Mouse (Mus musculus): ENCODE measurements at regions not wholly inside any gene's neighbourhood (a gene's known extent, or its start where the extent isn't known, plus 50 kb on each side); places are given as distances from the start of the nearest gene placed in this dataset.
A peak's percentile ranks its signal among the peaks of the same experiment; 100 is the strongest.

DNA sequence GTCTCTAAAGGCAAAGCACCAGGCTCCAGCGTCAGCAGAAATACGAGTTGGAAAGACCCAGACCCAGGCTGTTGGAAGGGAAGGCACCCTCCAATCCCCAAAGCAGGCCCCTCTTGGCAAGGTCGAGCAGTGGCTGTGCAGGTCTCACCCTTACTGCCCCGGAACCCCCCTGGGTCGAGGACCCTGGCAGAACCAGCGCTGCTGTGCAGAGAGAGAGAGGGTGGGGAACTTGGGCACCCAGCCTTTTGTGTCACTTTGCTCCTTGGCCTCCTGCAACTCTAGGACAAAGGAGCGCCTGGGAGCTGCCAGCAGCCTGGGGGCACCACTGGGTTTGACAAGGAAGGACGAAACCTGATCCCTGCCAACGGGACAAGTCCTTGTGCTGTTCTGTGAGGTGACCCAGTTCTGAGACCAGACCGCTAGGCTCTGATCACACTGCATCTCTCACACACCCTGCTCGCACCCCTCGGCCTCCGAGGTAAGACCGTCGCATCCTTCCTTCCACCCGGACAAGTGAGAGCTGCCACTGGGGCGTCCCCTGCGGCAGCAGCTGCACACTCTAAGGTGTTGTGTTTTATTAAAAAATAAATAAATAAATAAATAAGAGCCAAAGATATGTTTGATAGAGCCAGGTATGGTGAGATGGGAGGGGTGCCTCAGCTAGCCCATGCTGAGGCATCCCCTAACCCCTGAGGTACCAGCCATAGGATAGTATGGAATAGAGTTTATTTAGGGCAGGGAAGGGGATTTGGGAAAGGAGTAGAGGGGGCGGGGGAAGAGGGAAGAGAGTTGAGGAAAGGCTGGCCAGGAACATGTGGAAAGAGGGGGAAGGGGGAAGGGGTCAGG lies 138.2 kb downstream of the Ly86 start:
- Histone ChIP-seq H3K36me3 (no peaks in the 10 kb centered on the region), H3K4me3 (peak overlapping the region; percentile 17), H3K27ac (replicated peaks) (peak overlapping the region; percentile 49; the same call in 1 of the 2 replicates), H3K4me2 (replicated peaks) (peak overlapping the region; percentile 44), H3K4me1 (peaks cover 14% of the 10 kb centered on the region), H3K9ac (replicated peaks) (peak overlapping the region; percentile 39), H3K9me3 (no peaks in the 10 kb centered on the region), H3K27me3 (peaks cover 48% of the 10 kb centered on the region)
- 15% methylated on average over 19 of the region's 19 CpGs for WGBS
- peak; percentile 79 for ATAC-seq (ENCODE audit: low FRiP score, low read depth)

DNA sequence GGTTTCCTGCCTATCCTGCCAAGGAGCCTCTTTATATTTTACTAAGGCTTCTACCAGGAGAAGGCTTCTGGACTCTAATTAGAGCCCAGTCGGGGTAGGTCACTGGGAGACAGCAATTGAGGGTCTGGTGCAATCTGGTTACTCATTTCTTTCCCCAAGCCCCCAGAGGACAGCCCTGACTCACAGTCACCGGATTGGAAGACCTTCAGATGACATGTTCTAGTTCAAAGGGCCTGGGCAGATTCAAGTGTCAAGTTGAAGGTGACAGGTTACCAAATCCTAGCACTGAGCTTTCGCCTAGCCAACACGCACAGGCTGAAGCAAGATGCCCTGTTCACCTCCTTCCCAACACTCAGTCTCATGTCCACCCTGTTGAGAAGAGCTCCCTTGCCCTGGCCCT lies 139.6 kb downstream of the Ly86 start:
- H3K4me2 ChIP-seq (replicated peaks), result no peak overlapping the region
- H3K27ac ChIP-seq (replicated peaks), result no peak overlapping the region
- H3K36me3 ChIP-seq, result no peaks in the 10 kb centered on the region
- no peak for ATAC-seq (ENCODE audit: low FRiP score, low read depth)
- H3K9ac ChIP-seq (replicated peaks), result no peak overlapping the region
- 85% methylated on average over 4 of the region's 4 CpGs for WGBS
- no peaks in the 10 kb centered on the region for H3K9me3 ChIP-seq
- H3K4me3 ChIP-seq, result no peak overlapping the region
- H3K27me3 ChIP-seq, result peaks cover 42% of the 10 kb centered on the region
- H3K4me1 ChIP-seq, result peaks cover 12% of the 10 kb centered on the region

DNA sequence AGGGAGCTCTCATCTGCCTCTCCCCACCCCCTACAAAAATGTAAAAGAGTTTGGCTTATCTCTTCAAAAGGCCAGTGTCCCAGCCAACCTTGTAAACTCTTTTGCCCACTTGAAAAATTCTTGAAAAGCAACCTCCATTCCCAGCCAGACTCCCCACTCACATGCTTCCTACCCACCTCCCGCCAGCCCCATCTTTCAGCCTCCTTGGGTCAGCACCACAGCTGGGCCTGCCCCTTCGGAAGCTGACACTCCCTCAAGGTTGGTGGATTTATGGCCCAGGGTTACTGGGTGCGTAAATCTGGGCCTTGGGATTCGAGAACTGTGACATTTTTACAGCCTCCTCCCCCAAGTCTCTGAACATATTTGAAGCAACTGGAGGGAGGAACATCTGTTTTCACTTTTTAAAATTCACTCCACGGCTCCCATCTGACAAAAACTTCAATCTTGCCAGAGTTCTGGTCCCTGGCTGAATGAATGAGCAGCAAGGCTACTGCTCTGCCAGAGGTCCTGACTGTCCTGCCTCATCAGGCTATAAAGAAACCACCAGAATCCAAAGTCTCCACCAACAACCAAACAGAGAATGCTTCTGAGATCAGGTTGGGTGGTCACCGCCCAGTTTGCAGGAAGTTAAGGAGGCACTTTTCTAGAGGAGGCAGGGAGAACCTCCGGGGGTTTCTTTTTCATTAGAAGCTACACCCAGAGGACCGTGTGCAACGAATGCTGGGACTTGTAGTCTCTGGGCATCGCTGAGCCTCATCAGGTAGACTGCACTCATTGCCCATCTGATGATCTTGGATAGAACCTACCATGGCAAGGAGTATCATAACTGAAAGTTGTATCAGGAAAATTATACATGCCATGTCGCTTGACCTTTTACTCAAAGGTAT lies 147.3 kb downstream of the Ly86 start:
- H3K36me3 ChIP-seq, result no peaks in the 10 kb centered on the region
- no peaks in the 10 kb centered on the region for H3K9me3 ChIP-seq
- ATAC-seq (ENCODE audit: low FRiP score, low read depth), result no peak
- 80% methylated on average over 11 of the region's 11 CpGs for WGBS
- no peaks in the 10 kb centered on the region for H3K27me3 ChIP-seq
- no peak overlapping the region for H3K27ac ChIP-seq (replicated peaks)
- no peak overlapping the region for H3K9ac ChIP-seq (replicated peaks)
- H3K4me1 ChIP-seq, result no peaks in the 10 kb centered on the region
- no peak overlapping the region for H3K4me3 ChIP-seq
- no peak overlapping the region for H3K4me2 ChIP-seq (replicated peaks)

DNA sequence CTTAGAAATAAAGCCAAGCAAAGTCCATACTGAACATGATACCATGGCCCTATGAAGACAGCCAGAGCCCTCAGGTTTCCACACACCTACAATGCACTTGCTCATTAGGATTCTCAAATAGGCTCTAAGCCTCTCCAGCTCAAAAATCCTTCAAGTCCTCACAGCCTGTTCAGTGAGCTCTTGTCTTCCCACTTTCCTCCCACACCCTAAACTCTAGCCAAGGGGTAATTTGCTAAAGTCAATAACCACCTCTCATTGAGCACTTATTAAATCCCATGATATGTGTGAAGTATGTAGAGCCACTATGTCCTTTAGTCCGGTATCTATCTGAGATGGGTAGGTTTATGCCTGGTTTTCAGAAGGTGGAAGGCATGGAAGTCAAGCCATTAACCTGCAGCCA lies 148.3 kb downstream of the Ly86 start:
- WGBS, result 97% methylated on average over 1 of the region's 1 CpGs
- Histone ChIP-seq H3K4me3 (no peak overlapping the region), H3K9me3 (no peaks in the 10 kb centered on the region), H3K4me2 (replicated peaks) (no peak overlapping the region), H3K9ac (replicated peaks) (no peak overlapping the region), H3K4me1 (no peaks in the 10 kb centered on the region), H3K27ac (replicated peaks) (no peak overlapping the region), H3K36me3 (no peaks in the 10 kb centered on the region), H3K27me3 (no peaks in the 10 kb centered on the region)
- no peak for ATAC-seq (ENCODE audit: low FRiP score, low read depth)

DNA sequence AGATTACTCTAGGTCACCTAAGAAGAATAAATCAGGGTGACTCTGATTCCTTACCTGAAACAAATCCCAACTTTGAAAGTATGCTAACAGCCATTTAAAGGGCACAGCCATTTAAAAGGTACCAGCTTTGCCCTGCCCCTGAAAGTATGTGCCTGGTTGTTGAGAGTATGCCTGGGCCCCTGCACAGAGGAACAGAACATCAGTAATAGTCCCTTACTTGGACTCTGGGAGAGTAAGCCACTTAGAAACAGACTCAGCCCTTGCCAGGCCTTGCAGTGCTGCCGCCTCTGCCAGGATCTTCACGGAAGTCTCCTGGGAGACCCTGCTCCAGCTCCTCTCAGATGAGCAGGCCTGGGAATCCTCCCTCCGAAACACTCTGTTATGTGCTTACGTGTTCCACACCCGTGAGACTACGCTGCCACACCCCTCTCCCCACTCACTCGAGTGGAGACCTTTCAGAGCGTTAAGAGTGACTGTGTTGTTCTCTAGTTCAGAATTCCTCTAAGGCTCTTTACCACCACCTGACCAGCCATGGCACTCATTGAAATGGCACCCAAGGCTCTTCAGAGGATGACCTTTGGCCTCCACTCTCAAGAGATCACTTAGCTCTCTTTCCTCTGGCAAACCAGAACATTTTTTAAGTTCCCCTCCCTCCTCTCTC lies 150.4 kb downstream of the Ly86 start:
- no peaks in the 10 kb centered on the region for H3K4me1 ChIP-seq
- H3K4me2 ChIP-seq (replicated peaks), result no peak overlapping the region
- no peaks in the 10 kb centered on the region for H3K27me3 ChIP-seq
- H3K27ac ChIP-seq (replicated peaks), result no peak overlapping the region
- no peak for ATAC-seq (ENCODE audit: low FRiP score, low read depth)
- H3K4me3 ChIP-seq, result no peak overlapping the region
- no peaks in the 10 kb centered on the region for H3K9me3 ChIP-seq
- no peaks in the 10 kb centered on the region for H3K36me3 ChIP-seq
- WGBS, result 79% methylated on average over 8 of the region's 8 CpGs
- no peak overlapping the region for H3K9ac ChIP-seq (replicated peaks)

DNA sequence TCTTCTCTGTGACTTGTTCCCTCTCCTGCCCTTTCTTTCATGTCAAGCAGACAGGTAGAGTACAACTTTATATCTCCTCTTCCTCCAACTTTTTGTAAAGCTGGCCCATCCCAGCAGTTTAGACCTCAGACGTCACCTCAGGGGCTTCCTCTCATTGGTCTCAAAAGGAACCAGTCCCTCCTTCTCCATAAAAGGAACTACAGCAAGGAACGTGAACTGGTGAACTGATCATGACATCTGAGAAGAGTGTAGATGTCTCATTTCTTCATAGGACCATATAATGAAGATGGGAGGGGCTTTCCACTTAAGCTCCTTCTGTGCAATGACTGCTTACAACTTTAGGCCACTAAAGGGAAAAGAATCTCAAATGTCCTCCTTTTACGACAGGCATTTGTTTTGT lies 153.0 kb downstream of the Ly86 start:
- Histone ChIP-seq H3K9me3 (no peaks in the 10 kb centered on the region), H3K4me2 (replicated peaks) (no peak overlapping the region)
- WGBS, result 72% methylated on average over 3 of the region's 3 CpGs

DNA sequence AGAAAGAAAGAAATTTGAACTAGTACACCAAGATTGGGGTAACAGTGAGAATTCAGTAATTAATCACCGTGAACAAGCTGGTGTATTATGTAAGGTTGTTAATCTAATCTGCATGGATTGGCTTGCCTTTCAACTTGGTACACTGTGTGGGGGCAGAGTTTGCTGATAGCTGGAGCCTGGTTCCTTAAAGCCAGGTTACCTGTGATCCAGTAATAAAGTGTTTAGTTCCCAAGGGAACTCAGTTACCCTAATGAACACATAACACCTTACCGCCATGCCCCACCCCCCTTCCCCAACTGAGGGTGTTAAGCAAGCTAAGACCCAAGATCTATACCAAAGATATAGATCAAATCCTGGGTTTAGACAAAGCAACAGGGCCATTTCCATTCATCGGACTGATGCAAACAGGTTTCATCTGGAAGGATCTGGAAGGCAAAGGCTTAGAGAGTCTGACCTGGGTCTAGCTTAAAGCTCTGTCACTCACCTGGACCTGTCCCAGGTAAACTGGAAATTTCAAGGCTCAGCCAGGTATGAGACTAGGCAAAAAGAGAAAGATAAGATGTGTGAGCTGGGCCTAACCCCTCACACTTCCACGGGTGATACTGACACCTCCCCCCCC lies 155.8 kb downstream of the Ly86 start:
- Histone ChIP-seq H3K27me3 (peaks cover under 1% of the 10 kb centered on the region; the same call in 1 of the 2 replicates), H3K9ac (replicated peaks) (no peak overlapping the region), H3K9me3 (no peaks in the 10 kb centered on the region), H3K27ac (replicated peaks) (no peak overlapping the region), H3K36me3 (no peaks in the 10 kb centered on the region), H3K4me1 (peaks cover 1% of the 10 kb centered on the region; the same call in 1 of the 2 replicates), H3K4me3 (no peak overlapping the region), H3K4me2 (replicated peaks) (no peak overlapping the region)
- WGBS, result 85% methylated on average over 4 of the region's 4 CpGs
- no peak for ATAC-seq (ENCODE audit: low FRiP score, low read depth)

More for the DNA sequence above, 153.0 kb downstream of the Ly86 start:
- H3K4me1 ChIP-seq, result no peaks in the 10 kb centered on the region
- no peaks in the 10 kb centered on the region for H3K36me3 ChIP-seq
- H3K9ac ChIP-seq (replicated peaks), result no peak overlapping the region
- H3K27me3 ChIP-seq, result no peaks in the 10 kb centered on the region
- no peak overlapping the region for H3K4me3 ChIP-seq
- no peak overlapping the region for H3K27ac ChIP-seq (replicated peaks)
- ATAC-seq (ENCODE audit: low FRiP score, low read depth), result no peak

DNA sequence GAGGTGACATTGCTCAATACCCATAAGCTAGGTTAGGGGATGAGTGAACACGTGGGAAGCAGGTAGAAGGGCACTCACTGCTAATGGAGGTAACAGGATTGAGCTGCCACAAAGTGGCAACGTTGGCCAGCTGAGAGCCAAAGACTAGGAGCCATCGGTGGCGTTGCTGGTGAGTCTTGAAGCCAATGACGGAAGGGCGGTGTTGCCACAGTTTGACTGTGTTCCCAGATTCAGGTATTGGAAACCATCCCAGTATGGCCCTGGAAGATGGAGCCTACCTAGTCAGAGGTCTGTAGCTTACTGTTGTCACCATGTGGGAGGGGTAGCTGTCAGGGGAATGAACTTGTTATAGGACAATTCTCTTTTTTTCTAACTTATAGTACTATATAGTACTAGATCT lies 158.4 kb downstream of the Ly86 start:
- ATAC-seq (ENCODE audit: low FRiP score, low read depth), result no peak
- H3K9me3 ChIP-seq, result no peaks in the 10 kb centered on the region
- no peak overlapping the region for H3K9ac ChIP-seq (replicated peaks)
- peaks cover 8% of the 10 kb centered on the region; the same call in 1 of the 2 replicates for H3K4me1 ChIP-seq
- H3K4me3 ChIP-seq, result no peak overlapping the region
- H3K27ac ChIP-seq (replicated peaks), result no peak overlapping the region
- 87% methylated on average over 6 of the region's 6 CpGs for WGBS
- peaks cover 25% of the 10 kb centered on the region for H3K27me3 ChIP-seq
- H3K4me2 ChIP-seq (replicated peaks), result no peak overlapping the region
- no peaks in the 10 kb centered on the region for H3K36me3 ChIP-seq

DNA sequence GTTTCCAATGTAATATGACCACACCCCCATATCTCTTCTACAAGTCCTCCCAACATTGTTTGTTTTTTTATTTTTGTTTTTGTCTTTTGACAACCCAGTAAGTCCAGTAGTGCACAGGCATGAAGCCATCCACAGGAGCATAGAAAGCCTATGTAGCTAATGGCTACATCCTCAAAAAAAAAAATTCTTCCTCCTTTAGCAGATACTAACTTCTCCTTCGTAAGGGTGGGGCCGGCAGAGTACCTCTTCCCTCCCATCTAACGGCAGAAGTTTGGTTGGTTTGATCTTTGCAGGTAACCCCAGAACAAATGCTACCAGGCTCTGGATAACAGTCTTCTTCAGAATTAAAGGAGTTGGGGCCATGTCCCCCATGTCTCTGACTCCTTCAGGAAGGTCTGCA lies 158.9 kb downstream of the Ly86 start:
- no peak overlapping the region for H3K4me3 ChIP-seq
- no peak overlapping the region for H3K27ac ChIP-seq (replicated peaks)
- no peaks in the 10 kb centered on the region for H3K36me3 ChIP-seq
- no peaks in the 10 kb centered on the region for H3K9me3 ChIP-seq
- H3K4me1 ChIP-seq, result peaks cover 13% of the 10 kb centered on the region
- WGBS, result 94% methylated on average over 3 of the region's 3 CpGs
- no peak for ATAC-seq (ENCODE audit: low FRiP score, low read depth)
- no peak overlapping the region for H3K4me2 ChIP-seq (replicated peaks)
- no peak overlapping the region for H3K9ac ChIP-seq (replicated peaks)
- H3K27me3 ChIP-seq, result peaks cover 30% of the 10 kb centered on the region

DNA sequence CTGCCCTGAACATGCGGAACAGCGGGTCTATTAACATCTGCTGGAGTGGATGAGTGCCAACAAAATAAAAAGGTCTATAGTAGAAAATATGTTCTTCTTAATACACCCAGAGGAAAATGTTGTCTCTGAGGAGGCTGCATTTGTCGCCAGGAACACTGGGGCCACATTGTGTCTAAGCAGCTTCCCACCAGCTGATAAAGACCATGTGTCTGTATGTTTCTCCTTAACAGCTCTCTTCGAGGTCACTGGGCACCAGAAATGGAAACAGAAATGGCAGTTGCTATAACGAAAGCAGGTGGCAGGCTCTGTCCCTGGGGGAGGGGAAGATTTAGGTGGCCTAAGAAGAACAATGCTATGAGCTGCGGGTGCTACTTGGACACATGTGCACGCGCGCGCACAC lies 159.4 kb downstream of the Ly86 start:
- ATAC-seq (ENCODE audit: low FRiP score, low read depth), result no peak

DNA sequence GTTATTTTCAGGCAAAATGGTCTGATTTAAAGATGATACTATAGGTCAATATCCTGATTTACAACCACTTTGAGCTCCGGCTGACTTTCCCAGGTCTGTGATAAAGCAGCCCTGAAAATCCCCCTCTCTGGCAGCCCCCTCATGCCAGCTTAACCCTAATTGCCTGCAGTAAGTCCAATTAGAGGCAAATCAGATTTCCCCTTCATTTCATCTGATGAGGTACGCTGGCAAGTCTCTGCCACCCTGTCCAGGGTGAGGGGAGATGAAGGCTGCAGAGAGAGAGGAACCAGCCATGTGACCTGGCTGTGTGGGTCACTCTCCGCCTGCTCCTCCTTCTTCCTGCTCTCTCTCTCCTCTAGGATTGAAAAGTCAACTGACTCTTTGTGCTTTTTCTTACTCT lies 160.6 kb downstream of the Ly86 start:
- ATAC-seq (ENCODE audit: low FRiP score, low read depth), result no peak
- Histone ChIP-seq H3K36me3 (no peaks in the 10 kb centered on the region), H3K4me2 (replicated peaks) (no peak overlapping the region), H3K4me1 (peaks cover 22% of the 10 kb centered on the region), H3K9me3 (no peaks in the 10 kb centered on the region), H3K27ac (replicated peaks) (no peak overlapping the region), H3K27me3 (peaks cover 46% of the 10 kb centered on the region), H3K9ac (replicated peaks) (no peak overlapping the region), H3K4me3 (no peak overlapping the region)
- WGBS, result 65% methylated on average over 3 of the region's 3 CpGs

More for the DNA sequence above, 159.4 kb downstream of the Ly86 start:
- peaks cover 17% of the 10 kb centered on the region for H3K4me1 ChIP-seq
- H3K36me3 ChIP-seq, result no peaks in the 10 kb centered on the region
- H3K4me3 ChIP-seq, result no peak overlapping the region
- H3K27ac ChIP-seq (replicated peaks), result no peak overlapping the region
- H3K9ac ChIP-seq (replicated peaks), result no peak overlapping the region
- no peak overlapping the region for H3K4me2 ChIP-seq (replicated peaks)
- H3K27me3 ChIP-seq, result peaks cover 35% of the 10 kb centered on the region
- no peaks in the 10 kb centered on the region for H3K9me3 ChIP-seq
- whole genome bisulfite sequencing, result 86% methylated on average over 10 of the region's 10 CpGs
